Mouse (Mus musculus): ENCODE data around the gene Ppme1.

The Ppme1 gene

GRCm38 (mm10) chr7:100371495-100372451, at the start of gene Ppme1, which contains the start of gene C2cd3:
Gene Ppme1 (minus strand): TSS chr7:100372307.
Gene C2cd3 (plus strand): TSS chr7:100372233.
- peak; percentile 99 for DNase-seq (ENCODE audit: low spot score)

GRCm38 (mm10) chr7:100408684-100409083, 36.6 kb upstream of the Ppme1 start:
- no peak for DNase-seq (ENCODE audit: low spot score)

DNA sequence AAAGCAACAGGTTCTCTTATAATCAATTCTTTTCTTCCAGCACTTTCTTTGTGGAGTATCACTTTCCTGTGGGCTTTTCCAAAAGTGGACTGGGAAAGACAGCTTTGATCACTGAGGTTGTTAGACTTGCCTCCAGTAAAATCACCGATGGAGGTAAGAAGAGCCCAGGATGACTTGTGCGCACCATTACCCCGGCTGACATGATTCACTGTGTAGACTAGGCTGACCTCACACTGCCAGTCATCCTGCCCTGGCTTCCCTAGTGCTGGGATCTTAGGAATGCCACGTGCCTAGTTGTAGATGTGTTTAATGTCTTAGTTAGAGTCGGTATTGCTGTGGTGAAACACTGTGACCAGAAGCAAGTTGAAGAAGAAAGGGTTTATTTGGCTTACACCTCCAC, 35.6 kb upstream of the Ppme1 start:
- no peak for DNase-seq (ENCODE audit: low spot score)

DNA sequence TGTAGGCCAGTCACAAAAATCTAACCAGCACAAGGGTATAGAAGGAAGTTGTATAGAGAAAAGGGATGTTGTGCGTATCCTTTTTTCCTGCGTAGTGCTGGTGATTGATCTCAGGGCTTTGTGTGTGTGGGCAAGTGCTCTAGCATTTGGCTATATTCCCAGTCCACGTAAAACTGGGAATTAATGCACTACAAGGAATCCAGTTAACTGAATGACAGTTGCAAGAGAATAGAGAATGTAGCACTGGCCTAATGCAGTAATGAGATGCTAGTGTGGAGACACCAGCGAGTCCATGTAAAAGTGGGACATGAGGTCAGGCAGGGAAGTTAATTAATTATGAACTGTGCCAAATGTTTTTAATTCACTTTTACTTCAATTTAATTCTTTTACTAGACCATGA, 30.6 kb upstream of the Ppme1 start:
- no peak for DNase-seq (ENCODE audit: low spot score)

- no peak for DNase-seq (ENCODE audit: low spot score)
These were observed 28.9 kb upstream of the Ppme1 start for GRCm38 (mm10) chr7:100400899-100401539.

DNA sequence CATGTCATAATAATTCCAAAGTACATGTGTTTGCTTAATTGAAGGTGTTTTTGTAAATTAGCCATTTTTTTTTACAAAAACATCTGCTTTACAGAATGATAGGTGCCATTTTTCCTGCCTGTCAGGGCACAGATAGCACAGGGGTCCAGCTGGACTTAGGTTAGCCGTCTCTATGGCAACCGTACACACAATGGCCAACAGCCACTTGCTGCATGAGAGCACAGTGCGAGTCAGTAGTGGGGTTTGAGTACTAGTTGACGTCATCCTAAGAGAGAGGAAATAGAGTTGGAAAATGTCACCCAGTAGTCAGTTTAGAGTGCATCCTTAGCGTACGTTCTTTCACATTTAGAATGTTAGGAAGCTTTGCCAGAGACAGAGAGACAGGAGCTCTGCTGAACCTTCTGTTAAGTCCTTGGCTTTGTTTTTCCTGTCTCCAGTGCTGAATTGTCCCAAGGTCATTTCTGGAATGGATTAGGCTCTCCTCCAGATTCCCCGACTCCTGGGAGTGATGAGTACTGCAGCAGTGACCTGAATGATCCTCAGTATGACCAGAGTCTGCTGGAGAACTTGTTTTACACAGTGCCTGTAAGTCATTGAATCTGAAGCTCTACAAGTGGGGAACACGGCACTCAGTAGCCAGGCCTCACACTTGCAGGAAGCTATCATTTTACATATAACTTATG, 27.3 kb upstream of the Ppme1 start:
- no peak for DNase-seq (ENCODE audit: low spot score)

- DNase-seq (ENCODE audit: low spot score), result no peak
These were observed 20.2 kb upstream of the Ppme1 start for GRCm38 (mm10) chr7:100392265-100392664.

DNA sequence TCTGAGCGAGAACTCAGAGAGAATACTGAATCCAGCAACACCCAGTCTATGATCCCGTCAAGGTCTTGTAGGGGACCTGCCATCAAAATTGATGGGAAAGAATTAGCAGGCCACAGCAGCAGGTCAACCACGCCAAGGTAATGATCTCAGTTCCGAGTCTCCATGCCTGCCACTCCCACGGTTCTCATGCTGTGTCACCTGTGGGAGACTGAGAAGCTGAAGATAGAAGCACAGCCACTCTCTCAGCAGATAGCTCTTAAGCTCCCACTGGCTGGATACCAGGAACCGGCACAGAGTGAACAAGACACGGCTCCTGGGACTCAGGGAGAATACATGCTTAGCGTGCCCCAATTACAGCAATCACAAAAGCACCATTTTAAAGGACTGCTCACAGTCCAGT, 18.1 kb upstream of the Ppme1 start:
- DNase-seq (ENCODE audit: low spot score), result no peak

DNA sequence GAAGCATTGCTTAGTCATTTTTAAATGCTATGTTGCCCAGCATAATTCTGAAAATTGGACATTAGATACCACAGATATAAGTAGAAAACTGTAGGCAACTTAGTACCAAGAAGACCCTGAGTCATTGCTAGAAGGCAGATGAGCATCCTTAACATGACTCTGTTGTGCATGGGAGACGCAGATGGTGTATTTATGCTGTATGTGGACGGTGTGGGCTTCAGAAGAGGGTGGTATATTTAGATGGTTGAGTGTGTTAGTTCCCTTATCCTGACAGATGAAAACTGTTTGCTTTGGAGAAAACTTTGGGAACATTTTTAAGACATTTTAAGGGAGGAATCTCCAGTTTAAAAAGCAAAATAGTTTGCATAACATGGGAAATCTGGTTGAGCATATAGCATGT, 16.1 kb upstream of the Ppme1 start:
- no peak for DNase-seq (ENCODE audit: low spot score)

GRCm38 (mm10) chr7:100383207-100383606, 11.1 kb upstream of the Ppme1 start:
- no peak for DNase-seq (ENCODE audit: low spot score)

DNA sequence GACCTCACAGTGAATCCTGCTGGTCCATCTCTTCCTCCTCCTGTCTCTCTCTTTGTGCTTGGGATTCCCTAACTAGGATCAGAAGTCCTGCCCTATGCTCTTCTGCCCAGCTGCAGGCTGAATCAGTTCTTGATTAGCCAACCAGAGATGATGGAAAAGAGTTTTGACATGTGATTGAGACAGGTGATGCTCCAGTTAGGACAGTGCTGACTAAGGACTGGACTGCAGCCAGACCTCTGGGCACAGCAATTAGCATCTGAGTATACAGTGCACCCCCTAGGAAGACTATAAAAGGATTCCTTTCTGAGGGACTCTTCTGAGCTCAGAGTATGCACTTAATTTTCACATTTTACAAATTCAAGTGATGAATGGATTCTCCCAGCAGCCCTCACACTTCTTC, 9.1 kb upstream of the Ppme1 start:
- no peak for DNase-seq (ENCODE audit: low spot score)

GRCm38 (mm10) chr7:100378257-100378656, 6.2 kb upstream of the Ppme1 start:
- DNase-seq (ENCODE audit: low spot score), result no peak

GRCm38 (mm10) chr7:100372452-100372980, 409 bp upstream of the Ppme1 start:
- no peak for DNase-seq (ENCODE audit: low spot score)

GRCm38 (mm10) chr7:100364888-100365287, 7.2 kb downstream of the Ppme1 start:
- DNase-seq (ENCODE audit: low spot score), result no peak

- DNase-seq (ENCODE audit: low spot score), result no peak
These were observed 8.9 kb downstream of the Ppme1 start for GRCm38 (mm10) chr7:100363162-100363561.

DNA sequence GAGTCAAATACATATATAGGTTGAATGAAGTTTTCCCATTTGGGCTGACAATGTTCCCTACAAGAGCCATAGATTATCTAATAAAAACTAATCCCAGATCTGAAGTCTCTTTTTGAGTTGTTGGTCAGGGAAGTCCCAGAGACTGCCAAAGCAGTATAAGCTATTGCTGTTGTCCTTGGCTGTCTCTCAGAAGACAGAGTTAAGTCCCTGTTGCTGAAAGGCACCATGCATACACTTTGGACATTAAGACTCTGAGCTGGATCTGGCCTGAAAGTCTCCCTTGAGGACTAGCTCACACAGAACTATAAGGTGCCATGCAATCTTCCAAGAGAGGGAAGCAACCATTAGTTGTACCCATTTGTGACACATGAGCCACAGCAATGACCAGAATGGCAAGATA, 14.3 kb downstream of the Ppme1 start:
- no peak for DNase-seq (ENCODE audit: low spot score)

- no peak for DNase-seq (ENCODE audit: low spot score)
These were observed 15.3 kb downstream of the Ppme1 start for GRCm38 (mm10) chr7:100356768-100357167.

- DNase-seq (ENCODE audit: low spot score), result no peak
These were observed 15.8 kb downstream of the Ppme1 start for GRCm38 (mm10) chr7:100356324-100356723.

DNA sequence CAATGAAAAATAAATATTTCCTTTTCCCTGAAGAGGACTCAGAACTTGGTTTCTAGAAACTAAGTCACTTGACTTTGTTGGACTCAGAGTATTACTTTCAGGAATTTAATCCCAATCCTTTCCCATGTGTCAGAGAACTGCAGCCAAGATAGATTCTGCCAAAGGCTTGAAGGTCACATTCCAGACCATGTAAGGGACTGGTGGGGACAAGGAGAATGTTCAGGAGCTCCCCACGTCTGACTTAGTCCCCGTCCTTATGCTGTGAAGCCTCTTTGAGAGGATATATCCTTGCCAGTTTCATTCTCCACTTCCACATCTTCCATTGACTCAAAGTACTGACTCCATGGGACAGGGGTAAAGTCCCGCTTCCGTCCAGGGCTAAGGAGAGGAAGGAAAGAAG, 17.1 kb downstream of the Ppme1 start:
- no peak for DNase-seq (ENCODE audit: low spot score)

DNA sequence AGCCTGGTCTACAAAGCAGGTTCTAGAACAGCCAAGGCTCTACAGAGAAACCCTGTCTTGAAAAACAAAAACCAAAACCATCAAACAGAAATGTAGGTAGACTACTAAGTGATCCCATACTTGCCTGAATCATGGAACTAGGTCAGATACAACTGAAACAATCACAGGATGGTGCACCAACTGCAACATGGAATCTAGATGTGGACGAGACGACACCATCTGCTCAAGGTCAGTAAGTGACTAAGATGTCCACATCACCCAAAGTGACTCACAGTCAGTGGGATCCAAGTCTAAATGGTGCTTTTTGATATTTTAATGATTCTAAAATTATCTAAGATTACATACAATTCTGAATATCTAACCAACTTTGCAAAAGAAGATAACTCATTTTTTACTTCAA, 36.2 kb downstream of the Ppme1 start:
- DNase-seq (ENCODE audit: low spot score), result no peak

DNA sequence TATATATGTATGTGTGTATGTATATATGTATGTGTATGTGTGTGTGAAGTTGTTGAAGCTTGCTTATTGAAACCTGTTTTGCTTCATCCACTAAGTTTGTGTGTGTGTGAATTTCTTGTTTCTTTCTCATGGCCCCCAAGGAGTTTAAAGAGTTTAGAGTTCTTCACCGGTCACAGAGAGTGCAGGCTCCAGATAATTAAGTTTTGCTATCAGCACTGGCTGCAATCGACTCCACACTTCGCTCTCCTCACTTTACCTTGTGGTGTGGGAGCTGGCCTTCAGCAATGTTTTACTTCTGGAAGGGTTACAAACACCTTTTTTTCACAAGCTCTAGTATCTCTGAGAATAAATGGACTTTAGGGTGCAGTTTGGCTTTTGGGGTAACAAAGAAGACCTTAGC, 40.8 kb downstream of the Ppme1 start:
- no peak for DNase-seq (ENCODE audit: low spot score)

DNA sequence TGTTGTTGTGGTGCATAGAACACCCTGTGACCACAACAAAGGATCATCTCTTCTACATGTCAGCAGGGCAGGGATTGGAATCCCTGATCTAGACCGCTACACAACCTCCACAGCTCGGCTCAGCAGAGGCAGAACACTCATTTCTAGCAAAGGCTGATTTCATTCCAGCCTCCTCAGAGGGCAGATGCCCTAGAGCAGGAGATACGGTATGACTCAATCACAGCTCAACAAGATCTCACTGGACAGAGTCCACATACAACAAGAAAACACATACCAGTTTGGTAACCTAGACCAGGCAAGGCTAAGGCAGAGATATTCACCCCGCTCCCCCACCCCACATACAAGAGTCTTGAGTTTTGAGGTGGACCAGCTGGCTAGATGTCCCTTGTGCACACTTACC, 43.5 kb downstream of the Ppme1 start:
- no peak for DNase-seq (ENCODE audit: low spot score)

DNA sequence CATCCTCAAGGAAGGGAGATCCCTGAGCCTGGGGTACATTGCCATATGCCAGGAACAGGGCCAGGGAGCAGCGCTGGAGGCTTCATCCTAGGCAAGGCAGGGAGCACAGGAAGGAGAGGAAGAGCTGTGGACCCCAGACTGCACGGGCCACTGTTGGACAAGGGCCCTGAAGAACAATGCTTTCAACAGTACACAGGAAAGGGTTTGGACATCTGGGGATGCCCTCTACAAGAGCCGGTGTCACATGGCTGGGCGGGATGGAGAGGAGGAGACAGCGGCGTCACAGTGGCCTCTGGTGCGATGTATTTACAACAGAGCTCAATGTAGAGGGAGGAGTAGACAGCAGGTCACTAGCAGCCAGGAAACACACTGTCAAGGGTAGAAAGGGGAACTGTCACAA, 44.6 kb downstream of the Ppme1 start:
- DNase-seq (ENCODE audit: low spot score), result no peak
